Mouse (Mus musculus) forebrain, embryonic 16.5 days (tissue): Measurements from ENCODE around the gene Aars2. TPM values are rescaled to one million over a fixed set of nuclear protein-coding genes. Genes with fewer than 3 reads are reported as not detected.

Experiments used
- ATAC-seq: fragments of 200-750 bp; cut with Nextera tagmentation; 2 replicates; pipeline ENCODE4 v1.8.0; 2017; ENCODE audit warnings: mild to moderate bottlenecking, moderate library complexity
- H3K27ac ChIP-seq: fragments of 300-500 bp; sonication (generic); 2 replicates; pipeline ENCODE4 v1.5.1; 2014; ENCODE audit warnings: low read length, control low read depth
- H3K27me3 ChIP-seq: fragments of 300-500 bp; sonication (generic); replicated peaks from 2 replicates; pipeline ENCODE4 v1.6.1; 2014; ENCODE audit warnings: low read length; ENCODE audit not compliant: control insufficient read depth, insufficient read depth
- H3K36me3 ChIP-seq: fragments of 300-500 bp; sonication (generic); 2 replicates; pipeline ENCODE4 v1.6.1; 2014; ENCODE audit not compliant: control insufficient read depth, insufficient read depth
- H3K4me1 ChIP-seq: fragments of 300-500 bp; sonication (generic); replicated peaks from 2 replicates; pipeline ENCODE4 v1.6.1; 2014; ENCODE audit warnings: low read length; ENCODE audit not compliant: control insufficient read depth, insufficient read depth
- H3K4me2 ChIP-seq: fragments of 300-500 bp; sonication (generic); 2 replicates; pipeline ENCODE4 v1.6.1; 2014; ENCODE audit warnings: mild to moderate bottlenecking, low read length, control low read depth
- H3K4me3 ChIP-seq: fragments of 300-500 bp; sonication (generic); replicated peaks from 2 replicates; pipeline ENCODE4 v1.5.1; 2014; ENCODE audit warnings: mild to moderate bottlenecking, low read length, control low read depth
- H3K9ac ChIP-seq: fragments of 300-500 bp; sonication (generic); replicated peaks from 2 replicates; pipeline ENCODE4 v1.6.1; 2014; ENCODE audit warnings: low read depth, low read length, control low read depth
- H3K9me3 ChIP-seq: fragments of 300-500 bp; sonication (generic); 2 replicates; pipeline ENCODE4 v1.6.1; 2016; ENCODE audit warnings: low read length; ENCODE audit not compliant: control insufficient read depth
- WGBS: fragments of 180-500 bp; shearing (Covaris S2); extraction: QIAGEN DNeasy Blood & Tissue Kit; methylation state at CpG from one replicate; pipeline ENCODE4 v1.1.7; 2014; 5-methylcytosine and 5-hydroxymethylcytosine counted together
- polyA plus RNA-seq: library from polyadenylated mRNA; unstranded; fragments of >200 nt; fragmentation: Nextera tagmentation; extraction: Ambion mirVana; gene quantifications from 2 replicates; pipeline ENCODE4 v1.2.1, GENCODE M21; 2015

The Aars2 gene
- polyA plus RNA-seq, 1 experiment from 2014 or later: 19.1 TPM

GRCm38 (mm10) chr17:45474146-45474545 lies 32.5 kb upstream of the Aars2 start:
- Histone ChIP-seq H3K27me3 (no peaks in the 10 kb centered on the region), H3K4me2 (peak overlapping the region; percentile 77), H3K27ac (no peak overlapping the region; the same call in 1 of the 2 replicates), H3K9me3 (no peaks in the 10 kb centered on the region), H3K4me3 (peak overlapping the region; percentile 45), H3K4me1 (peaks cover 12% of the 10 kb centered on the region), H3K36me3 (no peaks in the 10 kb centered on the region), H3K9ac (peak overlapping the region; percentile 52)
- 60% methylated on average over 8 of the region's 8 CpGs for WGBS
- peak; percentile 17 for ATAC-seq

GRCm38 (mm10) chr17:45474669-45475465 lies 31.8 kb upstream of the Aars2 start, which contains the start of gene Spats1:
Gene Spats1, minus strand, starts transcription at chr17:45475415.
- H3K4me2 ChIP-seq: peak within 1 kb of the TSS; percentile 77
- peak within 1 kb of the TSS; percentile 52 for H3K9ac ChIP-seq
- 3% methylated on average over 30 of the region's 30 CpGs for whole genome bisulfite sequencing

DNA sequence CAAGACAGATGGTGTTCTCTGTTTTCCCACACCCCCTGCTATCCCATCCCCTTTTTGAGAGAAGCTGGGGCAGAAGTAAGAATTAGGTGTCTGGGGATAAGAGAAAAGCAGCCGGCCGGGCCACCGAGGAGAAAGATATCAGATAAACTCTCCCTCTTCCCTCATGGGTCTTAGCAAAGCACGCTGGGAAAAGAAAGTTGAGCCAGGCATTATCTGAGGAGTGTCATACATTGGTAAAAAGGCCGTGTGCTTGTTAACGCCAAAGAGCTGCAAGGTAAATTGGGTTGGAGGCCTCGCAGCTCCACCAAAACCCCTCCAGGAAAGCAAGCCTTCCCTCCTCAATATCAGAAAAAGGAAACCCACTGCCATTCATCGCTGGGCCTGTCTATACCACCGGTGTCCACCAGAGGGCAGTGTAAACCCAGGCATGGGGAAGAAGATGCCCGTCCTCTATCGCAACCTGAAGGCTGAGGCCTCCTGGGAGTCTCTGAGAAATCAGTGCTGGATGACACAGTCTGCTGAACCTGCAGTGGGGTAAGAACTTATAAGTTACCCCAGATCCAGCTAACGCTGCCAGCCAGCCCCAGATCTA lies 28.3 kb upstream of the Aars2 start:
- ATAC-seq: peak; percentile 54; the same call in 1 of the 2 replicates
- no peaks in the 10 kb centered on the region for H3K36me3 ChIP-seq
- H3K9ac ChIP-seq: no peak overlapping the region
- no peak overlapping the region for H3K27ac ChIP-seq
- WGBS: 14% methylated on average over 12 of the region's 12 CpGs
- H3K4me3 ChIP-seq: no peak overlapping the region
- H3K27me3 ChIP-seq: no peaks in the 10 kb centered on the region
- H3K4me2 ChIP-seq: no peak overlapping the region
- H3K4me1 ChIP-seq: peaks cover 12% of the 10 kb centered on the region
- peaks cover 7% of the 10 kb centered on the region for H3K9me3 ChIP-seq

More at GRCm38 (mm10) chr17:45474669-45475465, 31.8 kb upstream of the Aars2 start, which contains the start of gene Spats1:
- Histone ChIP-seq H3K9me3 (no peaks in the 10 kb centered on the region), H3K4me1 (peaks cover 12% of the 10 kb centered on the region), H3K27ac (peak within 1 kb of the TSS; percentile 52), H3K4me3 (peak within 1 kb of the TSS; percentile 45), H3K36me3 (no peaks in the 10 kb centered on the region), H3K27me3 (no peaks in the 10 kb centered on the region)
- ATAC-seq: peak; percentile 86

DNA sequence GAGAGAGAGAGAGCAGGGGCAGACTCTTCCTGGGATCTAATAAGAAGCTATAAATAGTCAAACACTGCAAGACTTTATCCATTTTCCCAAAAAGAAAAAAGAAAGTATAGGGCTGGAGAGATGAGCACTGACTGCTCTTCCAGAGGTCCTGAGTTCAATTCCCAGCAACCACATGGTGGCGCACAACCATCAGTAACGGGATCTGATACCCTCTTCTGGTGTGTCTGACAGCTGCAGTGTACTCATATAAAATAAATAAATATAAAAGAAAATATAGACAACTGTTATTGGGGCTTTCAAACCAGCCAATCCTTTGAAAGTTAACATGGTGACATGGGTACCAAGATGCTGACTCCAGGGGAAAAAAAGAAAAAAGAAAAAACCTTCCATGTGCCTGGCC lies 26.2 kb upstream of the Aars2 start:
- Histone ChIP-seq H3K9ac (no peak overlapping the region), H3K36me3 (no peaks in the 10 kb centered on the region), H3K27me3 (no peaks in the 10 kb centered on the region), H3K27ac (no peak overlapping the region), H3K4me3 (no peak overlapping the region), H3K9me3 (peaks cover 8% of the 10 kb centered on the region), H3K4me1 (peaks cover 2% of the 10 kb centered on the region), H3K4me2 (no peak overlapping the region)
- no peak for ATAC-seq
- 32% methylated on average over 2 of the region's 2 CpGs for WGBS

DNA sequence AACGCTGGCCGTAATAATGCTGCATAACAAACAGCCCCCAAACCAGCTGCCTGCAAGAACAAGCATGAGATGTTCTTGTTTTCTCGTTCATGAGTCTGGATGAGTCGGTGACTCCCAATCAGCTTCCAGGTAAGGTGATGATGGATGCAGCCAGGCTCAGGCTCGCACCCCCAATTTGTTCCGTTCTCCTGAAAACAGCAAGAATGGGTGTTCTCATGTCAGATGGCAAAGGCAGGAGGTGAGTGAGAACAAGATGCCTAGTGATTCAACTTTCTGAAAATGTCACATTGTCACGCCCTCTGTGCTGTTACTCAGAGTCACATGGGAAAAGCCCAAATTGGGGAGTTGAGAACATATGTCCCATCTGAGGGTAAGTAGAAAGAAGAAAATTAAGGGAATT lies 21.1 kb upstream of the Aars2 start:
- Histone ChIP-seq H3K9ac (no peak overlapping the region), H3K4me1 (no peaks in the 10 kb centered on the region), H3K27me3 (no peaks in the 10 kb centered on the region), H3K27ac (no peak overlapping the region), H3K9me3 (peaks cover 9% of the 10 kb centered on the region), H3K36me3 (no peaks in the 10 kb centered on the region), H3K4me3 (no peak overlapping the region), H3K4me2 (no peak overlapping the region)
- ATAC-seq: no peak
- WGBS: 87% methylated on average over 7 of the region's 7 CpGs

DNA sequence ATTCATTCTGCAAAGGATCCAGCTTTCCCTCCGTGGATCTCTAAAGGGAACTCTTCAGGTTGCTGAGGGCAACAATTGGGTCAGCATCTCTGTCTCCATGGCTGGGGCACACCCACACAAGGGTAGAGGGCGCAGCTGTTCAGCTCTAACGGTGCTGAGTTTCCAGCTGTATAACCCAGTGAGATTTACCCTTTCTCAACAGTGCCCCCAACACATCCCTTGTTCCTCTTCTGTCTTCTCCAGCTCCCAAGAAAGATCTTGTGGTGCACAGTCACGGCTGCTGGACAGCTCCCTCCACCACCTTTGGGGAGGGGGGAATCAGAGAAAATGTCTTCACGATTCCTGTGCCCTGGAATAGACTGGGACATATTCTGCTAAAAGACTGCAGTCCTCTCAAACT lies 19.4 kb upstream of the Aars2 start:
- Histone ChIP-seq H3K27me3 (no peaks in the 10 kb centered on the region), H3K4me2 (no peak overlapping the region), H3K27ac (no peak overlapping the region), H3K4me3 (no peak overlapping the region), H3K9ac (no peak overlapping the region), H3K4me1 (no peaks in the 10 kb centered on the region), H3K36me3 (no peaks in the 10 kb centered on the region), H3K9me3 (0 out of 2 replicates have a peak, but pooled peaks cover 2% of the 10 kb centered on the region)
- WGBS: 16% methylated on average over 5 of the region's 5 CpGs
- ATAC-seq: no peak

DNA sequence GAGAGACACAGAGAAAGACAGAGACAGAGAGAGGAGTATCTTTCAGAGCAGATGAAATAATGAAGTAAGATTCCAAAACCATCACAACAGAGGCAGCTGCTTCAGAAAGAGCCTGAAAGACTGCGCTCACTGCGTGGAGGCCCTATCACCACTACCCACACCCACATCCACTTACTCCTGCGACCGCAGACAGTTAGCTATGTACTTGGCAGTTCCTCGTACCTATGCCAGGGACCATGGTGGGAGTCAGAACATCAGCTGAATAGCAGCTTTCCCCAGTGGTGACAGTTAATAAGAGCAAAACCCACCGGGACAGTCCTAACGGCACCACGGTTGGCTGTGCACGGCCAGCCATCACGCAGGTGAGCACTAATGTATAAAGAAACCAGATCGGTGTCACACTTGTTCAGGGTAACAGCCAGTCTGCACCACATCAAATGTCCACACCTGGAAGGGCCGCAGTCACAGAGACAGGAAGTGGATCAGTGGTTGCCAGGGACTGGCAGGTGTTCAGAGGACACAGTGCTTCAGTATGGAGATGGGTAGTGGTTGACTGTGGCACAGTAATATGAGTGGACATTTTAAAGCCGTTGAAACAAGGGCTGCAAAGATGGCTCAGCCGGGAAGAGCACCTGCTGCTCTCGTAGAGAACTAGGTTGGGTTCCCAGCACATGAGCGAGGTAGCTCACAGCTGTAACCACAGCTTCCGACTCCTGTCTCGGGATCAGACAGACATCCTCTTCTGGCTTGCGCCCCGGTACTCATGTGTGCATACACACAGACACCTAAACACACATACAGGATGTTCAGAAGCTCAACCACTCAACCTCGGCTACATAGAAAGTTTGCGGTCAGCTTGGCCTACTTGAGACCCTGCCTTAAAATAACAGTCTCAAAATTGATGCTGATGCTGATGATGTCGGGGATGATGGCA lies 18.1 kb upstream of the Aars2 start:
- H3K4me1 ChIP-seq: no peaks in the 10 kb centered on the region
- no peak overlapping the region for H3K4me2 ChIP-seq
- H3K9me3 ChIP-seq: 0 out of 2 replicates have a peak, but pooled peaks cover 2% of the 10 kb centered on the region
- H3K4me3 ChIP-seq: no peak overlapping the region
- H3K27ac ChIP-seq: no peak overlapping the region
- no peak overlapping the region for H3K9ac ChIP-seq
- no peak for ATAC-seq
- WGBS: 87% methylated on average over 23 of the region's 23 CpGs
- no peaks in the 10 kb centered on the region for H3K27me3 ChIP-seq
- H3K36me3 ChIP-seq: no peaks in the 10 kb centered on the region

DNA sequence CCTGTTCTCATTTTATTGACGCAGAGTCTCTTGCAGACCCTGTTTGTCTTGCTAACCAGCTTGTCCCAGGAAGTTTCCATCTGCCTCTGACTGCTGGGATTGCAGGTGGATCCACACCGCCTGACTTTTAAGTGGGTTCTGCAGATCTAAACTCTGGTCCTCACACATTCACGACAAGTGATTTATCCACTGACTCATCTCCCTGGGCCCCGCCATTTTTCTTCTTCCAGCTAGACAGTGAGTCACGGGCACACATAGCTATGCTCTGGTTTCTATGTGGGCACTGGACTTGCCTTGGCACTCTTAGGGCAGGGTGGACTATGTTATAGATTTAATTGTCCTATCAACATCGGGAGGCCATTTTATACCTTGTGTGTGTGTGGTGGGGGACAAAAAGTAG lies 16.9 kb upstream of the Aars2 start:
- Histone ChIP-seq H3K27me3 (no peaks in the 10 kb centered on the region), H3K9me3 (0 out of 2 replicates have a peak, but pooled peaks cover 2% of the 10 kb centered on the region), H3K4me3 (no peak overlapping the region), H3K9ac (no peak overlapping the region), H3K36me3 (no peaks in the 10 kb centered on the region), H3K27ac (no peak overlapping the region), H3K4me1 (0 out of 2 replicates have a peak, but pooled peaks cover 2% of the 10 kb centered on the region), H3K4me2 (no peak overlapping the region)
- 79% methylated on average over 6 of the region's 6 CpGs for WGBS
- ATAC-seq: no peak
